Mouse (Mus musculus) lung, postnatal 0 days (tissue): ENCODE measurements at regions not wholly inside any gene's neighbourhood (a gene's known extent, or its start where the extent isn't known, plus 50 kb on each side); places are given as distances from the start of the nearest gene placed in this dataset.

Experiments used
- CTCF ChIP-seq: IDR thresholded peaks from 2 replicates; pipeline ENCODE4 v1.5.1; 2016; ENCODE audit warnings: antibody characterized with exemption, mild to moderate bottlenecking
- EP300 ChIP-seq: IDR thresholded peaks from 2 replicates; pipeline ENCODE4 v1.6.1; 2016; ENCODE audit warnings: antibody characterized with exemption, mild to moderate bottlenecking, control low read depth

GRCm38 (mm10) chr7:78123386-78123785 is 614.4 kb downstream of the Ntrk3 start:
- no peak for TF ChIP-seq CTCF
- TF ChIP-seq EP300 = no peak
